Mouse (Mus musculus): Measurements from ENCODE around the gene Capn5. TPM values are rescaled to one million over a fixed set of nuclear protein-coding genes. Genes with fewer than 3 reads are reported as not detected.
A peak's percentile ranks its signal among the peaks of the same experiment; 100 is the strongest.

Gene Capn5
- polyA plus RNA-seq, 1 experiment from 2014 or later = 14.1 TPM

DNA sequence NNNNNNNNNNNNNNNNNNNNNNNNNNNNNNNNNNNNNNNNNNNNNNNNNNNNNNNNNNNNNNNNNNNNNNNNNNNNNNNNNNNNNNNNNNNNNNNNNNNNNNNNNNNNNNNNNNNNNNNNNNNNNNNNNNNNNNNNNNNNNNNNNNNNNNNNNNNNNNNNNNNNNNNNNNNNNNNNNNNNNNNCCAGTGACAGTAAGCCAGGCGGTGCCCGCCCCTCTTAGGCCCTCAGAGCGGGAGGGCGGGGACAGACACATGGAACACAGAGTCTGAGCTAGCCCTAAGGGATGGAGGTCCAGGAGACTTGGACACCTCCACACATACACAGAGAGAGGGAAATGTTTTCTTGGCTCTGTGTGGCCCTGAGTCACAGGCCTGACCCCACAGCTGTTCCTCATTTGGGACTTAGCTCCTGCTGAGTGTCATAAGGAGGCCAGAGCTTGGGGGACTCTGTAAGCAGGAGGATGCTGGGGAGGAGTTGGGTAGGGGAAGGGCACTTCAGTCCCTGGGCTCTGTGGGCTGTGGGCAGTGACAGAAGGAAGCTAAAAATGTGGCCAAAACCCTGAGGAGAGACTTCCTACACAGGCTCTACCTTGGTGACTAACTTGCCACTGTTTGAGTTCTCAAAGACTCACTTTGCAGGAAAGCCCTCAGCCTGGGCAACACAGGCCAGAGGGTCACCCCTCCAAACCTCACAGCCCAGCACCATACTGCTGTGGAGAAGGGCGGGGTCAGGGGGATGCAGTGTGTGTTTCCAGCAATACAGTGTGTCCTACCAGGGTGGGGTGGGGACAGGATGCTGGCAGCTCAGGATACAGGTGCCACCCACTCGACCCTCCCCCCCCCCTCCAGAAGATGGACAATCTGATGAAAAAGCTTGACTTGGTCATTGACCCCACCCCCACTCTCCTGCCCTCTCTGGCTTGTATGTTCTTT is 6.7 kb downstream of the Capn5 start:
- Histone ChIP-seq H3K4me3 (ENCODE audit: low read depth, low read length) (peak overlapping the region; percentile 20), H3K4me1 (ENCODE audit: control insufficient read depth, low read depth, low read length) (peaks cover 68% of the 10 kb centered on the region), H3K4me2 (ENCODE audit: low read depth, low read length) (peak overlapping the region; percentile 62), H3K36me3 (ENCODE audit: control insufficient read depth, insufficient read depth) (no peaks in the 10 kb centered on the region), H3K27me3 (ENCODE audit: control insufficient read depth, insufficient read depth, low read depth, low read length) (no peaks in the 10 kb centered on the region), H3K27ac (ENCODE audit: low read length) (peak overlapping the region; percentile 92), H3K9ac (ENCODE audit: low read depth, low read length) (peak overlapping the region; percentile 60), H3K9me3 (replicated peaks; ENCODE audit: control insufficient read depth, low read length) (no peaks in the 10 kb centered on the region)
- WGBS (ENCODE audit: insufficient replicate concordance) = 22% methylated on average over 6 of the region's 6 CpGs
- peak; percentile 86 for ATAC-seq (ENCODE audit: low read depth)

DNA sequence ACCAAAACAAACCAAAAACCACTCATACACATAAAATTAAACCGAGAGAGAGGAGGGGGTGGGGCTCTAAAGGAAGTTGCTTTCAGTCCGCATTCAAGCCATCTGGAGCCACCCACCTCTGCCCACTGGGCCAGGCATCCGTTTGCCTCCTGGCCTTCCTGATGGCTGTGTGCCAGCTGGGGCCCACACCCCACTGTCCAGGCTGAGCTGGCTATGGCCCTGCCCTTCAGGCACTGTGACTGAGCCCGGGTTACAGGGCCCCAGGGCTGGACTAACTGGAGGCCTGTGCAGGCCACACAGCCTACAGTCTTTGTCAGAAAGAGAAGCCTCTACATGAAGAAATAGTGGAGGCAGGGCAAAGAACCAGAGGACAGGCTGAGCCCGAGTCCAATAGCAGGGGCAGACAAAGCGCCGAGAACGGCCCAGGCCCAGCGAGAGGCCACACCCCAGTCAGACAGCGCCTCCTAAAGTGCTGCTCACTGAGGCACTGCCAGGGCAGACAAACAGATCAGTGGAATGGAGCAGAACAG is 13.0 kb downstream of the Capn5 start:
- H3K9ac ChIP-seq (ENCODE audit: low read depth, low read length) = peak overlapping the region; percentile 61
- peak overlapping the region; percentile 58 for H3K4me2 ChIP-seq (ENCODE audit: low read depth, low read length)
- peaks cover 57% of the 10 kb centered on the region for H3K4me1 ChIP-seq (ENCODE audit: control insufficient read depth, low read depth, low read length)
- ATAC-seq (ENCODE audit: low read depth) = peak; percentile 65
- H3K4me3 ChIP-seq (ENCODE audit: low read depth, low read length) = peak overlapping the region; percentile 24
- no peaks in the 10 kb centered on the region for H3K9me3 ChIP-seq (replicated peaks; ENCODE audit: control insufficient read depth, low read length)
- peaks cover 5% of the 10 kb centered on the region; the same call in 1 of the 2 replicates for H3K36me3 ChIP-seq (ENCODE audit: control insufficient read depth, insufficient read depth)
- 18% methylated on average over 10 of the region's 10 CpGs for WGBS (ENCODE audit: insufficient replicate concordance)
- peak overlapping the region; percentile 68 for H3K27ac ChIP-seq (ENCODE audit: low read length)
- H3K27me3 ChIP-seq (ENCODE audit: control insufficient read depth, insufficient read depth, low read depth, low read length) = no peaks in the 10 kb centered on the region

DNA sequence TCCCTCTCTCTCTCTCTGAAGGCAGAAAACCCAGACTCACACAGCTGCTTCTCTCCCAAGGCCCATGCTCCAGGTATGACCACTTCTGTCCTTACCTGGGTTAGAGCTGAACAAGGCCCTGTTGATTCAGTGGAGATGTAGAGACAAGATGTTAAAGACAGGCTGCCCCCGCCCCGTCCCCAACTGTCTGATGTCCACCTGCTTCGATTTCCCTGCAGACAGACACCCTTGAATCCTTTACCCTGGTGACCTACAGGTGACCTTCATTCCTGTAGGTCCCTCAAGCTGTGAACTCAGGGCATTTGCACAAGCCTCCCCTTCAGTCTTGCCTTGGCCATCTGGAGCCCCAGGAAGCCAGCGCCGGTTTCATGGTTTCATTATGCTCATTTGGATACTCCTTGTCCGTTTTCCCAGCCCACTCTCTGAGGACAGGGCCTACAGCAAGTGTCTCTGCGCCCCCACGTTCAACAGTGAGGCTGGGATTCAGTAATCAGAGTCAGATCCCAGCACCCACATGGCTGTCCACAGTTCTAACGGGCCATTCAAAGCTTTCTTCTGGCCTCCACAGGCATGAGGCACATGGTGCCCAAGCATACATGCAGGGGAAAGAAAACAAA is 13.6 kb downstream of the Capn5 start:
- Histone ChIP-seq H3K36me3 (ENCODE audit: control insufficient read depth, insufficient read depth) (peaks cover 5% of the 10 kb centered on the region; the same call in 1 of the 2 replicates), H3K27me3 (ENCODE audit: control insufficient read depth, insufficient read depth, low read depth, low read length) (no peaks in the 10 kb centered on the region), H3K4me2 (ENCODE audit: low read depth, low read length) (peak overlapping the region; percentile 58), H3K4me1 (ENCODE audit: control insufficient read depth, low read depth, low read length) (peaks cover 54% of the 10 kb centered on the region), H3K9ac (ENCODE audit: low read depth, low read length) (no peak overlapping the region; the same call in 1 of the 2 replicates), H3K4me3 (ENCODE audit: low read depth, low read length) (no peak overlapping the region), H3K9me3 (replicated peaks; ENCODE audit: control insufficient read depth, low read length) (no peaks in the 10 kb centered on the region), H3K27ac (ENCODE audit: low read length) (peak overlapping the region; percentile 42)
- no peak for ATAC-seq (ENCODE audit: low read depth)
- WGBS (ENCODE audit: insufficient replicate concordance) = 66% methylated on average over 9 of the region's 9 CpGs

DNA sequence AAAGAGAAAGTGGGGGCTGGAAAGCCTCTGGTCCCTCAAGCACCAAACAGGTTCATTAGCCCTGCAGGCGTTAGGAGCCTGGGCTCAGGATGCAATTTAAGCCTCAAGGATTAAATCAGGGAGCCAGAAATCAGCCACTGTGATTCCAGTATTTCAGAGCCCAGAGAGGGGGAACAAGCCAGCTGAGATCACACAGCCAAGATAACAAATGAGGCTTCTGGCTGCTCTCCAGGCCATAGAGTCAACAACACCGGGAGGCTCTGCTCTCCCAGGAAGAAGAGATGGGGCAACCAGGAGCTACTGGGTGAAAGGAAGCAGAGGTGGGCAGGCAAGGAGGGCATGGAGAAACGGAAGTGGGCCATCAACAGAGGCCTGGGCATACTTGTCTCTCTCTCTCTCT is 14.4 kb downstream of the Capn5 start:
- ATAC-seq (ENCODE audit: low read depth) = no peak

GRCm38 (mm10) chr7:98162239-98162638 is 15.8 kb downstream of the Capn5 start:
- Histone ChIP-seq H3K36me3 (ENCODE audit: control insufficient read depth, insufficient read depth) (peaks cover 5% of the 10 kb centered on the region; the same call in 1 of the 2 replicates), H3K9ac (ENCODE audit: low read depth, low read length) (no peak overlapping the region), H3K4me1 (ENCODE audit: control insufficient read depth, low read depth, low read length) (peaks cover 74% of the 10 kb centered on the region), H3K9me3 (replicated peaks; ENCODE audit: control insufficient read depth, low read length) (no peaks in the 10 kb centered on the region), H3K27ac (ENCODE audit: low read length) (no peak overlapping the region), H3K27me3 (ENCODE audit: control insufficient read depth, insufficient read depth, low read depth, low read length) (no peaks in the 10 kb centered on the region), H3K4me2 (ENCODE audit: low read depth, low read length) (no peak overlapping the region), H3K4me3 (ENCODE audit: low read depth, low read length) (no peak overlapping the region)
- WGBS (ENCODE audit: insufficient replicate concordance) = 64% methylated on average over 6 of the region's 6 CpGs
- no peak for ATAC-seq (ENCODE audit: low read depth)

More for the DNA sequence above, 14.4 kb downstream of the Capn5 start:
- Histone ChIP-seq H3K36me3 (ENCODE audit: control insufficient read depth, insufficient read depth) (peaks cover 5% of the 10 kb centered on the region; the same call in 1 of the 2 replicates), H3K4me2 (ENCODE audit: low read depth, low read length) (no peak overlapping the region), H3K9me3 (replicated peaks; ENCODE audit: control insufficient read depth, low read length) (no peaks in the 10 kb centered on the region), H3K4me1 (ENCODE audit: control insufficient read depth, low read depth, low read length) (peaks cover 59% of the 10 kb centered on the region), H3K27ac (ENCODE audit: low read length) (no peak overlapping the region), H3K4me3 (ENCODE audit: low read depth, low read length) (no peak overlapping the region), H3K9ac (ENCODE audit: low read depth, low read length) (no peak overlapping the region), H3K27me3 (ENCODE audit: control insufficient read depth, insufficient read depth, low read depth, low read length) (no peaks in the 10 kb centered on the region)
- 45% methylated on average over 2 of the region's 3 CpGs for WGBS (ENCODE audit: insufficient replicate concordance)

DNA sequence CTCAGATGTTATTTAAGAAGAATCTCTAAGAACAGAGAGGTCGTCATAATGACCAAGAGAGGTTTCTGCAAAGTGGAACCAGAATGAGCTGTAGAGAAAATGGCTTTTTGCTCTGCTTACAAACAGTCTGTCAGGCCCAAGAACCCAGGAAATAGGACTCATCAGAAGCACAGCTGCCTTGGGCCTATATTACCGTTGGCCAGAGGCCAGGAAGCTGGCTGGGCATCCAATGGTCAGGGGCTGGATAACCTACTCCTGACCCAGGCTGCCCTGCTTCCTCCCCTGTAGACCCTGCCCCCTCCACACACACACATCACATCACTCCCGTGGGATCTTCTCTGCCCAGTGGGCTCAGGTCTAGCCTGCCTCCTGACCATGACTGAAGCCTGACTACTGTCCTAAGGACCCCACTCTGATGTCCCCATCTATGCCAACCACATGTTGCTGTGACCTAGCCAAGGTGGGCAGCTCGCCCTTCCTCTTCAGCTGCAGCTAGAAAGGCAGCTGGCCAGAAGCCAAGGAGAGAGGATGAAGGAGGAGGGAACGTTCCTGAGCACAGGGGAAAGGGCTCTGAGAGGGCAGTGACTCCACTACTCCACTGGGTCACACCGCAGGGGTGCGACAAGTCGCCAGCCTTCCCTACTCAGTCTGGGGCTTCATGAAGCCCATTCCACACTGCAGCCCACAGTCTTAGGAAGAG is 17.9 kb downstream of the Capn5 start:
- H3K27ac ChIP-seq (ENCODE audit: low read length) = peak overlapping the region; percentile 49
- no peaks in the 10 kb centered on the region for H3K27me3 ChIP-seq (ENCODE audit: control insufficient read depth, insufficient read depth, low read depth, low read length)
- H3K4me2 ChIP-seq (ENCODE audit: low read depth, low read length) = no peak overlapping the region
- peaks cover 5% of the 10 kb centered on the region; the same call in 1 of the 2 replicates for H3K36me3 ChIP-seq (ENCODE audit: control insufficient read depth, insufficient read depth)
- no peak overlapping the region for H3K4me3 ChIP-seq (ENCODE audit: low read depth, low read length)
- peaks cover 84% of the 10 kb centered on the region for H3K4me1 ChIP-seq (ENCODE audit: control insufficient read depth, low read depth, low read length)
- ATAC-seq (ENCODE audit: low read depth) = no peak
- no peaks in the 10 kb centered on the region for H3K9me3 ChIP-seq (replicated peaks; ENCODE audit: control insufficient read depth, low read length)
- WGBS (ENCODE audit: insufficient replicate concordance) = 53% methylated on average over 8 of the region's 8 CpGs
- H3K9ac ChIP-seq (ENCODE audit: low read depth, low read length) = no peak overlapping the region; the same call in 1 of the 2 replicates

DNA sequence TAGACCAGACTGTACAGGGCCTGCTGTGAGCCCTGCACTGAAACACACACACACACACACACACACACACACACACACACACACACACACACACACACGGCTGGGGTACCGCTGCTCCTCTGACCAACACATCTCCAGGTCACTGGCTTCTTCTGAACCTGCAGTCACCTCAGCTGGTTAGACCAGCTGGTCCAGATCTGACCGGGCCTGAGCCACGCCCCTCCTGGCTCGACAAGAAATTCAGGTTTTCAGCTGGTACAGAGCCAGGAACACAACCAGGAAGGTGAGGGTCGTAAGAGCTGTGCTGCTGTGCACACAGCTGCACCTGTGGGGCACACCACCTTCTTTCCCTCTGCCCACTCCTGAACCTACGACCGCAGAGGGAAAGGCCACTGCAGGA is 19.6 kb downstream of the Capn5 start:
- peaks cover 68% of the 10 kb centered on the region for H3K4me1 ChIP-seq (ENCODE audit: control insufficient read depth, low read depth, low read length)
- H3K36me3 ChIP-seq (ENCODE audit: control insufficient read depth, insufficient read depth) = peaks cover 5% of the 10 kb centered on the region; the same call in 1 of the 2 replicates
- H3K9me3 ChIP-seq (replicated peaks; ENCODE audit: control insufficient read depth, low read length) = no peaks in the 10 kb centered on the region
- H3K27me3 ChIP-seq (ENCODE audit: control insufficient read depth, insufficient read depth, low read depth, low read length) = no peaks in the 10 kb centered on the region
- WGBS (ENCODE audit: insufficient replicate concordance) = 48% methylated on average over 8 of the region's 8 CpGs
- H3K9ac ChIP-seq (ENCODE audit: low read depth, low read length) = peak overlapping the region; percentile 46
- H3K27ac ChIP-seq (ENCODE audit: low read length) = peak overlapping the region; percentile 58
- H3K4me2 ChIP-seq (ENCODE audit: low read depth, low read length) = peak overlapping the region; percentile 50
- peak overlapping the region; percentile 47 for H3K4me3 ChIP-seq (ENCODE audit: low read depth, low read length)
- ATAC-seq (ENCODE audit: low read depth) = peak; percentile 35

GRCm38 (mm10) chr7:98157636-98158332 is 20.3 kb downstream of the Capn5 start:
- H3K9me3 ChIP-seq (replicated peaks; ENCODE audit: control insufficient read depth, low read length) = no peaks in the 10 kb centered on the region
- H3K9ac ChIP-seq (ENCODE audit: low read depth, low read length) = peak overlapping the region; percentile 46
- peak overlapping the region; percentile 50 for H3K4me2 ChIP-seq (ENCODE audit: low read depth, low read length)
- H3K36me3 ChIP-seq (ENCODE audit: control insufficient read depth, insufficient read depth) = peaks cover 5% of the 10 kb centered on the region; the same call in 1 of the 2 replicates
- 40% methylated on average over 5 of the region's 5 CpGs for WGBS (ENCODE audit: insufficient replicate concordance)
- ATAC-seq (ENCODE audit: low read depth) = peak; percentile 59
- no peaks in the 10 kb centered on the region for H3K27me3 ChIP-seq (ENCODE audit: control insufficient read depth, insufficient read depth, low read depth, low read length)
- peaks cover 62% of the 10 kb centered on the region for H3K4me1 ChIP-seq (ENCODE audit: control insufficient read depth, low read depth, low read length)
- H3K4me3 ChIP-seq (ENCODE audit: low read depth, low read length) = peak overlapping the region; percentile 47
- H3K27ac ChIP-seq (ENCODE audit: low read length) = peak overlapping the region; percentile 58
